Mouse (Mus musculus) forebrain, embryonic 15.5 days (tissue): ENCODE measurements around the gene Sh3bgrl3. TPM values are rescaled to one million over a fixed set of nuclear protein-coding genes. Genes with fewer than 3 reads are reported as not detected.

Source experiments
- ATAC-seq: fragments of 200-750 bp; cut with Nextera tagmentation; replicated peaks from 2 replicates; pipeline ENCODE4 v1.8.0; 2017; ENCODE audit warnings: mild to moderate bottlenecking, moderate TSS enrichment, moderate library complexity
- H3K27ac ChIP-seq: fragments of 300-500 bp; sonication (generic); replicated peaks from 2 replicates; pipeline ENCODE4 v1.5.1; 2015; ENCODE audit warnings: mild to moderate bottlenecking, inconsistent platforms
- H3K27me3 ChIP-seq: fragments of 300-500 bp; sonication (generic); 2 replicates; pipeline ENCODE4 v1.6.1; 2015; ENCODE audit warnings: inconsistent platforms
- H3K36me3 ChIP-seq: fragments of 300-500 bp; sonication (generic); 2 replicates; pipeline ENCODE4 v1.6.1; 2015; ENCODE audit warnings: mild to moderate bottlenecking, inconsistent platforms
- H3K4me1 ChIP-seq: fragments of 300-500 bp; sonication (generic); 2 replicates; pipeline ENCODE4 v1.6.1; 2015; ENCODE audit warnings: inconsistent platforms
- H3K4me2 ChIP-seq: fragments of 300-500 bp; sonication (generic); replicated peaks from 2 replicates; pipeline ENCODE4 v1.6.1; 2015; ENCODE audit warnings: mild to moderate bottlenecking, inconsistent platforms
- H3K4me3 ChIP-seq: fragments of 300-500 bp; sonication (generic); 2 replicates; pipeline ENCODE4 v1.5.1; 2015; ENCODE audit warnings: mild to moderate bottlenecking, inconsistent platforms
- H3K9ac ChIP-seq: fragments of 300-500 bp; sonication (generic); replicated peaks from 2 replicates; pipeline ENCODE4 v1.6.1; 2015; ENCODE audit warnings: mild to moderate bottlenecking, inconsistent platforms
- H3K9me3 ChIP-seq: fragments of 300-500 bp; sonication (generic); 2 replicates; pipeline ENCODE4 v1.6.1; 2016; ENCODE audit warnings: inconsistent platforms
- WGBS: fragments of 180-500 bp; shearing (Covaris S2); methylation state at CpG from one replicate; pipeline ENCODE4 v1.1.7; 2015; ENCODE audit warnings: mixed read lengths; 5-methylcytosine and 5-hydroxymethylcytosine counted together
- polyA plus RNA-seq: library from polyadenylated mRNA; unstranded; fragments of >200 nt; fragmentation: Nextera tagmentation; extraction: Ambion mirVana; gene quantifications from 2 replicates; pipeline ENCODE4 v1.2.1, GENCODE M21; 2015

Gene Sh3bgrl3
- polyA plus RNA-seq, 1 experiment from 2014 or later, result 335 TPM

- ATAC-seq, result no peak
- 77% methylated on average over 4 of the region's 4 CpGs for WGBS
These were observed 28.3 kb downstream of the Sh3bgrl3 start for GRCm38 (mm10) chr4:134100245-134100644.

DNA sequence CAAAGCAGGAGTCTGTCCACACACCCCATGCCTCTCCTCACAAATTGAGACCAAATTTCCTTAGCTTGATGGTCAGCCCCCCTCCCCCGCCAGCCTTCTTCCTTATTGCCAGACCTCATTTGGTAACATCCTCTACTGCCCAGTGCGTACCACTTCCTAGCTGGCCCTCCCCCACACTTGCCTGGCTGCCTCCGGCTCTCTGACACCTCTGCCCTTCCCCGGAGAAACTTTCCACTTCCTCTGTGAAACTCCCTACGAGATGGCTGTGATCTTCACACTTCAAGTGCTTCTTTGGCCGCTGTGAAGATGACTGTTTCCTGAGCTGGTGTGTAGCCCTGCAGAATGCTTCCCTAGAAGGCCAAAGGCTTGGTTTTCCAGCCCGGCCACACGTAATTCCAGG lies 30.0 kb downstream of the Sh3bgrl3 start:
- Histone ChIP-seq H3K4me2 (no peak overlapping the region), H3K36me3 (no peaks in the 10 kb centered on the region)
- ATAC-seq, result no peak

More at GRCm38 (mm10) chr4:134100245-134100644, 28.3 kb downstream of the Sh3bgrl3 start:
- Histone ChIP-seq H3K9ac (no peak overlapping the region), H3K27ac (no peak overlapping the region), H3K4me3 (no peak overlapping the region), H3K4me2 (no peak overlapping the region), H3K4me1 (peaks cover 8% of the 10 kb centered on the region), H3K9me3 (no peaks in the 10 kb centered on the region), H3K27me3 (no peaks in the 10 kb centered on the region), H3K36me3 (no peaks in the 10 kb centered on the region)

DNA sequence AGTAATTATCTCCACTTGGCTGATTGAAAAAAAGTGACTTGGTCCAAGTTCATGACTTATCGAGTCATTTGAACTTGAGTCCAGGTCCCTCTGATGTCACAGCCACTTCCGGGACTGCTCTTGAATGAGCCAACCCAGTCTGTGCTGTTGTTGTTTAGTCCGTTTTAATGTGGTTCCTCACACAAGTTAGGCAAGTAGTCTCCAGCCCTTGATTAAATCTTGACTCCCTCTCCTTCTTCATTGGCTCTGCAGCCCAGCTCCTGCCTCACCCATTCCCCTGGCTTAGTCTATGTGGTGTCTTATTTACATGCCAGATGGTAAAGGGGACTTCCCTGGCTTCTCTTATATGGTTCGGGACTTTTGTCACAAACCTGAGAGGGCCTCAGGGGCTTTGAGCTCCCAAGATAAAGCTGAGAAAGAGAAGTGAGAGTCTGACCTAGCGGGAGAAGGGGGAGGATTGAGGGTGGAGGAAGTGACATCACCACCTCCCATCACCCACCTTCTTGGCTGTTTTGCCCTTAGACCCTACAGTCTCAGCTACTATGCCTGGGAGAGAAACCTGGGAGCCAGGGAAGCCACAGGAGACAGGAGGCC lies 31.5 kb downstream of the Sh3bgrl3 start:
- no peak for ATAC-seq
- WGBS, result 77% methylated on average over 5 of the region's 5 CpGs

More for the DNA sequence above, 30.0 kb downstream of the Sh3bgrl3 start:
- Histone ChIP-seq H3K4me1 (peaks cover 8% of the 10 kb centered on the region), H3K27me3 (no peaks in the 10 kb centered on the region), H3K4me3 (no peak overlapping the region), H3K9ac (no peak overlapping the region), H3K9me3 (no peaks in the 10 kb centered on the region), H3K27ac (no peak overlapping the region)
- 76% methylated on average over 8 of the region's 8 CpGs for WGBS

GRCm38 (mm10) chr4:134096120-134096519 lies 32.5 kb downstream of the Sh3bgrl3 start:
- H3K27ac ChIP-seq, result no peak overlapping the region
- no peak for ATAC-seq

More for the DNA sequence above, 31.5 kb downstream of the Sh3bgrl3 start:
- Histone ChIP-seq H3K9ac (no peak overlapping the region), H3K4me2 (no peak overlapping the region), H3K4me1 (no peaks in the 10 kb centered on the region), H3K9me3 (no peaks in the 10 kb centered on the region), H3K36me3 (no peaks in the 10 kb centered on the region), H3K4me3 (no peak overlapping the region), H3K27ac (no peak overlapping the region), H3K27me3 (no peaks in the 10 kb centered on the region)

DNA sequence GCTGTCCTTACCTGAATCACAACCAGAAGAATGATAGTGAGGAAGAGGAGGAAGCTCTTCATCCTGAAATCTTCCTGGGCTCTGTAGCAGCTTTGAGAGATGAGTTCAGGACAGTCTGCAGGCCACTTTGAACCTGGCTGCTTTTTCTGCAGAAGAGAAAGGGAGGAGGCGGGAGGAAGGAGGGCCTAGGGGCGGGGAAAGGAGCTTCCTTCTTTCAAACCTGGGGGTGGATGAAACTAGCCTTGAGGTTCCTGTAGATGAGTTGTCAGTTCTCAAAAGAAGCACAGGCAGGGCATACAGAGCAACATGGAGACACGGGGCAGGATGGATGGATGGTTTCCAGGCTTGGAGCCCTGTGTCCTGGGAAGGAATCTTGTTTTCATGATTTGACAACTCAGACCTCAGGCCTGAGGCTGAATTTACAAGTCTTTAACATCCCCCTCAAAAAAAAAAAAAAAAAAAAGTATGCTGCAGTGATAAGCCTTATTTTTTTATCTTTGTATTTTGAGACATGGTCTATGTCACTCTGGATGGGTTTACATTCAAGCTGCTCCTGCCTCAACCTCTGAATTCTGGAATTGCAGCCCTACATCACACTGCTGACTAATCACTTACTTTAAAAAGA lies 33.6 kb downstream of the Sh3bgrl3 start, which contains the start of gene Cd52:
TSS of gene Cd52 (minus strand) at position 160 of the 625 bp plus-strand sequence.
- no peak for ATAC-seq
- Histone ChIP-seq H3K9me3 (no peaks in the 10 kb centered on the region), H3K27ac (no peak within 1 kb of the TSS), H3K36me3 (no peaks in the 10 kb centered on the region), H3K27me3 (no peaks in the 10 kb centered on the region), H3K9ac (no peak within 1 kb of the TSS), H3K4me1 (no peaks in the 10 kb centered on the region), H3K4me3 (no peak within 1 kb of the TSS), H3K4me2 (no peak within 1 kb of the TSS)
- 65% methylated on average over 3 of the region's 3 CpGs for WGBS

More at GRCm38 (mm10) chr4:134096120-134096519, 32.5 kb downstream of the Sh3bgrl3 start:
- no peaks in the 10 kb centered on the region for H3K36me3 ChIP-seq
- no peaks in the 10 kb centered on the region for H3K27me3 ChIP-seq
- no peak overlapping the region for H3K4me3 ChIP-seq
- no peaks in the 10 kb centered on the region for H3K4me1 ChIP-seq
- H3K9me3 ChIP-seq, result no peaks in the 10 kb centered on the region
- H3K4me2 ChIP-seq, result no peak overlapping the region
- 83% methylated on average over 3 of the region's 3 CpGs for WGBS
- H3K9ac ChIP-seq, result no peak overlapping the region

DNA sequence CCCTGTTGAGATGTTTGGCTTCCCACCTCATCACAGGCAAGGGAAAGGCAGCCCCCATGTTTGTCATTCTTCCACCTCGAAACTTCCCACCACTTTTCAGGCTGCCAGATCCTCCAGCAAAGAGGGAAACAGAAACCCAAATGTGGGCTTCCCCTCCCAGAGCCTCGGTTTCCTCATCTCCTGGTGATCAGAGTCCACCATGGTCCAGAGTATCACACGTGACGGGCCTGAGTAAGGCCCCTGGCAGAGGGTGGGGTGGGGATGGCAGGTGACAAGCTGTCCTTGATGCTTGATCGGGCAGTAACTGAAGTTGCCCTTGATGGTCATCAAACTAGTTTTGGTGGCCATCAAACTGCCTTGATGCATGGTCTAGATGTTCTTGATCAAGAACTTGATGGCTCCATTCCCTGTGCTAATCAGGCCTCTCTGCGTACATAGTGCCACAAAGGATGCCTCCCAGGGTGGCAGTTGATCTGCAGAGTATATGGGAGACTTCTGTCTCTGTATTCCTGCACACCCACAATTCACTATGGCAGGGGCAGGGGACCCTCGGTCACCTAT lies 34.5 kb downstream of the Sh3bgrl3 start:
- H3K4me3 ChIP-seq, result no peak overlapping the region
- ATAC-seq, result no peak
- H3K9me3 ChIP-seq, result no peaks in the 10 kb centered on the region
- H3K4me1 ChIP-seq, result no peaks in the 10 kb centered on the region
- no peak overlapping the region for H3K9ac ChIP-seq
- H3K27ac ChIP-seq, result no peak overlapping the region
- H3K4me2 ChIP-seq, result no peak overlapping the region
- H3K36me3 ChIP-seq, result no peaks in the 10 kb centered on the region
- 89% methylated on average over 7 of the region's 7 CpGs for WGBS
- H3K27me3 ChIP-seq, result no peaks in the 10 kb centered on the region

- H3K27ac ChIP-seq, result no peak overlapping the region
- no peak for ATAC-seq
- no peak overlapping the region for H3K4me2 ChIP-seq
- 74% methylated on average over 6 of the region's 6 CpGs for WGBS
- no peak overlapping the region for H3K9ac ChIP-seq
- H3K4me3 ChIP-seq, result no peak overlapping the region
- no peaks in the 10 kb centered on the region for H3K27me3 ChIP-seq
- H3K9me3 ChIP-seq, result no peaks in the 10 kb centered on the region
- H3K4me1 ChIP-seq, result no peaks in the 10 kb centered on the region
- H3K36me3 ChIP-seq, result no peaks in the 10 kb centered on the region
These were observed 36.0 kb downstream of the Sh3bgrl3 start for GRCm38 (mm10) chr4:134092382-134093288.

GRCm38 (mm10) chr4:134091225-134091529 lies 37.4 kb downstream of the Sh3bgrl3 start:
- no peak overlapping the region for H3K27ac ChIP-seq
- no peak overlapping the region for H3K4me2 ChIP-seq
- H3K9ac ChIP-seq, result no peak overlapping the region
- H3K4me3 ChIP-seq, result no peak overlapping the region
- 88% methylated on average over 6 of the region's 6 CpGs for WGBS
- no peaks in the 10 kb centered on the region for H3K4me1 ChIP-seq
- H3K9me3 ChIP-seq, result no peaks in the 10 kb centered on the region
- ATAC-seq, result no peak
- H3K27me3 ChIP-seq, result no peaks in the 10 kb centered on the region
- H3K36me3 ChIP-seq, result no peaks in the 10 kb centered on the region

- Histone ChIP-seq H3K4me3 (no peak overlapping the region), H3K27me3 (no peaks in the 10 kb centered on the region), H3K27ac (no peak overlapping the region), H3K9ac (no peak overlapping the region), H3K9me3 (no peaks in the 10 kb centered on the region), H3K36me3 (no peaks in the 10 kb centered on the region), H3K4me1 (no peaks in the 10 kb centered on the region), H3K4me2 (no peak overlapping the region)
- no peak for ATAC-seq
- 88% methylated on average over 16 of the region's 16 CpGs for WGBS
These were observed 37.9 kb downstream of the Sh3bgrl3 start for GRCm38 (mm10) chr4:134090521-134091224.

GRCm38 (mm10) chr4:134089029-134089428 lies 39.6 kb downstream of the Sh3bgrl3 start:
- H3K27me3 ChIP-seq, result no peaks in the 10 kb centered on the region
- H3K27ac ChIP-seq, result no peak overlapping the region
- no peaks in the 10 kb centered on the region for H3K36me3 ChIP-seq
- no peak overlapping the region for H3K9ac ChIP-seq
- 85% methylated on average over 9 of the region's 9 CpGs for WGBS
- no peak overlapping the region for H3K4me2 ChIP-seq
- H3K4me3 ChIP-seq, result no peak overlapping the region
- no peaks in the 10 kb centered on the region for H3K9me3 ChIP-seq
- ATAC-seq, result no peak
- H3K4me1 ChIP-seq, result no peaks in the 10 kb centered on the region

DNA sequence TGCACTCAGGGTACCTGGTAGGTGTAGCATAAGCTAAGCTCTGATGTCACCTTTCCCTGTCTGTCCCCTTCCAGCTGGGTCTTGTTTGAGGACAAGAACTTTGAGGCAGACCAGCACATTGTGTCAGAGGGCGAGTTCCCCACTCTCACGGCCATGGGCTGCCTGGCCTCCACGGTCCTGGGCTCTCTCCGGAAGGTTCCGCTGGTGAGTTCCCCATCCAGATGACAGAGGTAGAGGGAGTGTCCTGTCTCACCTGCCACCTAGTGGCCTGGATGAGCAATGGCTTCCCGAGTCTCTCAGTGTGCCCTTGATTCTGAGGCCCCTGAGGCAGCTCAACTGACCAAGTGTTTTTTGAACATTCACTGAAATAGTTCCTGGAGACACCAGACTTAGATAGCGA lies 41.2 kb downstream of the Sh3bgrl3 start:
- WGBS, result 42% methylated on average over 7 of the region's 7 CpGs
- no peaks in the 10 kb centered on the region for H3K4me1 ChIP-seq
- H3K4me3 ChIP-seq, result no peak overlapping the region
- H3K9ac ChIP-seq, result no peak overlapping the region
- H3K4me2 ChIP-seq, result no peak overlapping the region
- no peak overlapping the region for H3K27ac ChIP-seq
- no peaks in the 10 kb centered on the region for H3K9me3 ChIP-seq
- H3K36me3 ChIP-seq, result no peaks in the 10 kb centered on the region
- no peak for ATAC-seq
- H3K27me3 ChIP-seq, result no peaks in the 10 kb centered on the region; the same call in 1 of the 2 replicates
